Mouse (Mus musculus): ENCODE measurements at regions not wholly inside any gene's neighbourhood (a gene's known extent, or its start where the extent isn't known, plus 50 kb on each side); places are given as distances from the start of the nearest gene placed in this dataset.

GRCm38 (mm10) chr2:147979001-147979400 is 67.8 kb downstream of the Foxa2 start:
- TF ChIP-seq CTCF (IDR thresholded peaks at IDR 0.05; ENCODE audit: low read depth) (no peak), EP300 (IDR thresholded peaks at IDR 0.05; ENCODE audit: low read depth) (no peak)
